Mouse (Mus musculus) layer of hippocampus, postnatal 14 days (tissue): ENCODE data around the gene Hp1bp3. TPM values are rescaled to one million over a fixed set of nuclear protein-coding genes. Genes with fewer than 3 reads are reported as not detected.
A peak's percentile ranks its signal among the peaks of the same experiment; 100 is the strongest.

ENCODE experiments used
- DNase-seq, 2 experiments: peaks; one replicate each; pipeline ENCODE4 v3.0.0; 2021 to 2022; ENCODE audit warnings: low spot score in 2 of 2, mixed read lengths in 1 of 2
- long read RNA-seq, 2 experiments: library from polyadenylated mRNA; stranded (forward); transcript quantifications; one replicate each; pipeline ENCODE4 v2.0.0; 2021
- total RNA-seq, 2 experiments: library from RNA; stranded (reverse); gene quantifications; 2 replicates each; pipeline ENCODE4 v1.2.3; 2021

Gene Hp1bp3
- 100 to 1,000 TPM; 144 to 149 TPM for total RNA-seq
- long read RNA-seq, experiment 1, transcript Hp1bp3-202 (12 exons, 3,113 nt) = major isoform, 26 of 68 reads
- long read RNA-seq, experiment 1, partial matches to known transcripts = 30 of 68 reads
- long read RNA-seq, experiment 1, other reads (novel, unspliced or antisense) = 5 of 68 reads
- long read RNA-seq, experiment 2, transcript Hp1bp3-202 (12 exons, 3,113 nt) = major isoform, 21 of 67 reads
- long read RNA-seq, experiment 2, transcript Hp1bp3-201 (13 exons, 3,311 nt) = minor isoform, 6 of 67 reads
- long read RNA-seq, experiment 2, partial matches to known transcripts = 28 of 67 reads
- long read RNA-seq, experiment 2, other reads (novel, unspliced or antisense) = 10 of 67 reads

- peak; percentile 75 to 76 for DNase-seq
Observed at GRCm38 (mm10) chr4:138216200-138216890, at the start of gene Hp1bp3. Hp1bp3 (plus strand) TSS chr4:138216296.

GRCm38 (mm10) chr4:138166519-138166918 lies 49.6 kb upstream of the Hp1bp3 start:
- no peak for DNase-seq

- no peak for DNase-seq
Observed at GRCm38 (mm10) chr4:138168162-138168561, 47.9 kb upstream of the Hp1bp3 start.

GRCm38 (mm10) chr4:138169420-138169819 lies 46.7 kb upstream of the Hp1bp3 start:
- no peak for DNase-seq

- DNase-seq = no peak
Observed at GRCm38 (mm10) chr4:138172686-138173085, 43.4 kb upstream of the Hp1bp3 start.

GRCm38 (mm10) chr4:138179391-138179790 lies 36.7 kb upstream of the Hp1bp3 start:
- no peak for DNase-seq

GRCm38 (mm10) chr4:138180719-138181118 lies 35.4 kb upstream of the Hp1bp3 start:
- DNase-seq = no peak

- DNase-seq = no peak
Observed at GRCm38 (mm10) chr4:138184056-138184455, 32.0 kb upstream of the Hp1bp3 start.

- DNase-seq = no peak
Observed at GRCm38 (mm10) chr4:138184573-138184981, 31.5 kb upstream of the Hp1bp3 start.

GRCm38 (mm10) chr4:138185961-138186360 lies 30.1 kb upstream of the Hp1bp3 start:
- no peak for DNase-seq

- no peak for DNase-seq
Observed at GRCm38 (mm10) chr4:138187995-138188394, 28.1 kb upstream of the Hp1bp3 start.

GRCm38 (mm10) chr4:138192561-138192960 lies 23.5 kb upstream of the Hp1bp3 start:
- no peak for DNase-seq

- no peak for DNase-seq
Observed at GRCm38 (mm10) chr4:138200769-138201168, 15.3 kb upstream of the Hp1bp3 start.

- DNase-seq = no peak
Observed at GRCm38 (mm10) chr4:138201696-138202095, 14.4 kb upstream of the Hp1bp3 start.

GRCm38 (mm10) chr4:138210116-138210515 lies 6.0 kb upstream of the Hp1bp3 start:
- DNase-seq = no peak

GRCm38 (mm10) chr4:138213861-138214260 lies 2.2 kb upstream of the Hp1bp3 start:
- DNase-seq = no peak

- DNase-seq = no peak
Observed at GRCm38 (mm10) chr4:138215671-138216199, 361 bp upstream of the Hp1bp3 start.

GRCm38 (mm10) chr4:138216891-138217392 lies 846 bp downstream of the Hp1bp3 start:
- DNase-seq = peak; percentile 96 to 98

- no peak for DNase-seq
Observed at GRCm38 (mm10) chr4:138217441-138217840, 1.3 kb downstream of the Hp1bp3 start.

GRCm38 (mm10) chr4:138217951-138218685 lies 2.0 kb downstream of the Hp1bp3 start:
- no peak for DNase-seq

GRCm38 (mm10) chr4:138219331-138219730 lies 3.2 kb downstream of the Hp1bp3 start:
- no peak for DNase-seq
